Mouse (Mus musculus) forebrain, postnatal 0 days (tissue): ENCODE measurements at regions not wholly inside any gene's neighbourhood (a gene's known extent, or its start where the extent isn't known, plus 50 kb on each side); places are given as distances from the start of the nearest gene placed in this dataset.

Experiments
- ATAC-seq: fragments of 200-750 bp; cut with Nextera tagmentation; 2 replicates; pipeline ENCODE4 v1.8.0; 2017; ENCODE audit warnings: mild to moderate bottlenecking, moderate library complexity
- DNase-seq: peaks from one replicate; pipeline ENCODE4 v3.0.0-alpha.2; 2015
- H3K27ac ChIP-seq: fragments of 300-500 bp; sonication (generic); 2 replicates; pipeline ENCODE4 v1.5.1; 2014; ENCODE audit warnings: low read depth, mild to moderate bottlenecking, antibody characterized with exemption, low read length, moderate library complexity, mixed read lengths
- H3K27me3 ChIP-seq: fragments of 300-500 bp; sonication (generic); 2 replicates; pipeline ENCODE4 v1.6.1; 2014; ENCODE audit warnings: mild to moderate bottlenecking, low read length, mixed read lengths; ENCODE audit not compliant: insufficient read depth
- H3K36me3 ChIP-seq: fragments of 300-500 bp; sonication (generic); 2 replicates; pipeline ENCODE4 v1.6.1; 2014; ENCODE audit warnings: mild to moderate bottlenecking, moderate library complexity; ENCODE audit not compliant: insufficient read depth
- H3K4me1 ChIP-seq: fragments of 300-500 bp; sonication (generic); 2 replicates; pipeline ENCODE4 v1.6.1; 2014; ENCODE audit warnings: antibody characterized with exemption; ENCODE audit not compliant: insufficient read depth
- H3K4me2 ChIP-seq: fragments of 300-500 bp; sonication (generic); 2 replicates; pipeline ENCODE4 v1.6.1; 2014; ENCODE audit warnings: low read depth, mild to moderate bottlenecking, moderate library complexity
- H3K4me3 ChIP-seq: fragments of 300-500 bp; sonication (generic); 2 replicates; pipeline ENCODE4 v1.5.1; 2014; ENCODE audit warnings: low read depth, low read length, mixed read lengths
- H3K9ac ChIP-seq: fragments of 300-500 bp; sonication (generic); 2 replicates; pipeline ENCODE4 v1.6.1; 2014; ENCODE audit warnings: mild to moderate bottlenecking
- H3K9me3 ChIP-seq: fragments of 300-500 bp; sonication (generic); 2 replicates; pipeline ENCODE4 v1.6.1; 2016; ENCODE audit warnings: low read length
- CTCF ChIP-seq: sonication (generic); IDR thresholded peaks from 2 replicates; pipeline ENCODE4 v1.5.1; 2016; ENCODE audit warnings: antibody characterized with exemption, control low read depth, low read depth
- WGBS: fragments of 180-500 bp; shearing (Covaris S2); extraction: QIAGEN DNeasy Blood & Tissue Kit; methylation state at CpG from one replicate; pipeline ENCODE4 v1.1.7; 2014; 5-methylcytosine and 5-hydroxymethylcytosine counted together

DNA sequence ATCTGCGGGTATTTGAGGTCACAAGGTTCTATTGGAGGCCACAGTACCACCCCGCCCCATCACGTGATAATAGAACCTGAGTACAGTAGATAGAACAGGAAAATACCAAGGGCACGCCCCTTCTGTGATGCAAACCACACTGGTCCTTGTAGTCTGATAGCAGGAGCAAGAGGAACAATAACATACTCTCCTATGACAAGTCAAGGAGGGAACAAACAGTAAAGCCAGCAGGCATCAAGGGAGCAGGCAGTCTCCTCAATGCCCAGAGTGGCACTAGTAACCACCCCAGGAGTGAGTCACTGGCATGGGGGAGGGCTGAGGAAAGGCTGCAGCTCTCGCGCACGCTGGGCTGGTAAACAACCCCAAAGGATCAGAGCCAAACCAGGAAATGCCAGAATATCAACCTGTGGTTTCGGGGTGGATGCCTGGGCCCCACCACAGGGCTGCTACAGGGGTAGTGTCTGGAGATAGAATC, 150.5 kb upstream of the Tmc1 start:
- Histone ChIP-seq H3K27ac (no peak overlapping the region), H3K4me3 (no peak overlapping the region), H3K9ac (no peak overlapping the region), H3K4me1 (no peaks in the 10 kb centered on the region), H3K4me2 (no peak overlapping the region), H3K27me3 (no peaks in the 10 kb centered on the region), H3K9me3 (no peaks in the 10 kb centered on the region), H3K36me3 (no peaks in the 10 kb centered on the region)
- WGBS: 91% methylated on average over 8 of the region's 8 CpGs
- TF ChIP-seq CTCF: no peak
- ATAC-seq (no peak), DNase-seq (no peak)

- ATAC-seq (no peak), DNase-seq (peak; percentile 5)
- Histone ChIP-seq H3K27me3 (no peaks in the 10 kb centered on the region), H3K36me3 (no peaks in the 10 kb centered on the region), H3K27ac (no peak overlapping the region), H3K9ac (no peak overlapping the region), H3K4me1 (no peaks in the 10 kb centered on the region), H3K4me2 (no peak overlapping the region), H3K4me3 (no peak overlapping the region), H3K9me3 (no peaks in the 10 kb centered on the region)
- 71% methylated on average over 7 of the region's 7 CpGs for WGBS
- no peak for TF ChIP-seq CTCF
Observed at GRCm38 (mm10) chr19:21077771-21078548, 124.0 kb upstream of the Tmc1 start.

DNA sequence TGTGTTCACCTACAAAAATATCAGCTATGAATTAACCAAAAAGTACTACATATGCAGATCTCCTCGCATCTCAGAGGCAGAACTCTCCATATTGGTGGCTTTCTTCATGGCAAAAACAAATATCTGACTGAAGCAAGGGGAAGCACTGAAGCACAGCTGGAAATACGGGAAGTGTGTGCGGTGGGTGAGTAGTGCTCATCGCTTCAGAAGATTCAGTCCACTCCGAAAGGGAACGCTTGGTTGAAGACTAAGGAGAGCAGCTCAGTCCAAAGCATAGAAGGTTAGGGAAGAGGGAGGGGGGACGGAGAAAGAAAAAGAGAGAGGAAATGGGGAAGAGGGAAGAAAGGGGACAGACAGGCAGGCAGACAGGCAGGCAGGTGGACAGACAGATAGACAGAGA, 114.4 kb upstream of the Tmc1 start:
- Histone ChIP-seq H3K4me2 (no peak overlapping the region), H3K27me3 (no peaks in the 10 kb centered on the region), H3K4me3 (no peak overlapping the region), H3K9me3 (no peaks in the 10 kb centered on the region), H3K4me1 (no peaks in the 10 kb centered on the region), H3K36me3 (no peaks in the 10 kb centered on the region), H3K27ac (no peak overlapping the region), H3K9ac (no peak overlapping the region)
- DNase-seq: no peak
- no peak for TF ChIP-seq CTCF
- ATAC-seq: no peak
- 91% methylated on average over 7 of the region's 7 CpGs for WGBS

GRCm38 (mm10) chr19:21066432-21067113, 112.6 kb upstream of the Tmc1 start:
- no peak for TF ChIP-seq CTCF
- no peak for ATAC-seq
- Histone ChIP-seq H3K4me3 (no peak overlapping the region), H3K27me3 (no peaks in the 10 kb centered on the region), H3K9me3 (no peaks in the 10 kb centered on the region), H3K4me2 (no peak overlapping the region), H3K36me3 (no peaks in the 10 kb centered on the region), H3K4me1 (no peaks in the 10 kb centered on the region), H3K27ac (no peak overlapping the region), H3K9ac (no peak overlapping the region)
- DNase-seq: no peak
- WGBS: 94% methylated on average over 14 of the region's 14 CpGs

GRCm38 (mm10) chr19:21064902-21065301, 110.9 kb upstream of the Tmc1 start:
- H3K4me2 ChIP-seq: no peak overlapping the region
- no peak overlapping the region for H3K27ac ChIP-seq
- no peak overlapping the region for H3K4me3 ChIP-seq
- WGBS: 53% methylated on average over 3 of the region's 3 CpGs
- ATAC-seq: no peak
- no peaks in the 10 kb centered on the region for H3K27me3 ChIP-seq
- no peaks in the 10 kb centered on the region for H3K9me3 ChIP-seq
- TF ChIP-seq CTCF: no peak
- no peaks in the 10 kb centered on the region for H3K4me1 ChIP-seq
- no peak overlapping the region for H3K9ac ChIP-seq
- no peak for DNase-seq
- H3K36me3 ChIP-seq: no peaks in the 10 kb centered on the region

- peak; percentile 90 for ATAC-seq
- Histone ChIP-seq H3K27ac (no peak overlapping the region), H3K9ac (no peak overlapping the region), H3K4me1 (no peaks in the 10 kb centered on the region), H3K9me3 (no peaks in the 10 kb centered on the region), H3K27me3 (no peaks in the 10 kb centered on the region), H3K4me2 (no peak overlapping the region), H3K4me3 (no peak overlapping the region), H3K36me3 (no peaks in the 10 kb centered on the region)
- WGBS: 71% methylated on average over 11 of the region's 11 CpGs
- TF ChIP-seq CTCF: no peak
- DNase-seq: peak; percentile 45
Observed at GRCm38 (mm10) chr19:21053597-21054544, 99.9 kb upstream of the Tmc1 start.
